Mouse (Mus musculus) gastrocnemius, adult 2 months (tissue): ENCODE results near the gene Slc6a21. TPM values are rescaled to one million over a fixed set of nuclear protein-coding genes. Genes with fewer than 3 reads are reported as not detected.
"Not testable (repeated sequence)": the region's sequence is repeated elsewhere in the genome, so short reads cannot be mapped to it uniquely, and the experiment has no call there.

Source experiments
- DNase-seq: peaks from one replicate; pipeline ENCODE4 v3.0.0; 2022
- H3K27ac ChIP-seq: fragments of 200-600 bp; 2 replicates; pipeline ENCODE4 v1.8.1; 2022; ENCODE audit warnings: mild to moderate bottlenecking
- H3K4me3 ChIP-seq: fragments of 200-600 bp; 2 replicates; pipeline ENCODE4 v1.8.1; 2022; ENCODE audit warnings: mild to moderate bottlenecking, moderate library complexity
- CTCF ChIP-seq: fragments of 200-600 bp; IDR thresholded peaks from 2 replicates; pipeline ENCODE4 v1.8.1; 2022; ENCODE audit warnings: antibody characterized with exemption, mild to moderate bottlenecking, moderate library complexity
- intact Hi-C: fragments of 180-260 bp; cut with DNase I; formaldehyde crosslinking; loops from one replicate; pipeline ENCODE4 v1.15.1; 2025
- total RNA-seq, 2 experiments: library from RNA; stranded (reverse); gene quantifications; 2 replicates each; pipeline ENCODE4 v1.2.3; 2021

Slc6a21 gene
- total RNA-seq, 2 experiments from 2014 or later, result not detected

DNA sequence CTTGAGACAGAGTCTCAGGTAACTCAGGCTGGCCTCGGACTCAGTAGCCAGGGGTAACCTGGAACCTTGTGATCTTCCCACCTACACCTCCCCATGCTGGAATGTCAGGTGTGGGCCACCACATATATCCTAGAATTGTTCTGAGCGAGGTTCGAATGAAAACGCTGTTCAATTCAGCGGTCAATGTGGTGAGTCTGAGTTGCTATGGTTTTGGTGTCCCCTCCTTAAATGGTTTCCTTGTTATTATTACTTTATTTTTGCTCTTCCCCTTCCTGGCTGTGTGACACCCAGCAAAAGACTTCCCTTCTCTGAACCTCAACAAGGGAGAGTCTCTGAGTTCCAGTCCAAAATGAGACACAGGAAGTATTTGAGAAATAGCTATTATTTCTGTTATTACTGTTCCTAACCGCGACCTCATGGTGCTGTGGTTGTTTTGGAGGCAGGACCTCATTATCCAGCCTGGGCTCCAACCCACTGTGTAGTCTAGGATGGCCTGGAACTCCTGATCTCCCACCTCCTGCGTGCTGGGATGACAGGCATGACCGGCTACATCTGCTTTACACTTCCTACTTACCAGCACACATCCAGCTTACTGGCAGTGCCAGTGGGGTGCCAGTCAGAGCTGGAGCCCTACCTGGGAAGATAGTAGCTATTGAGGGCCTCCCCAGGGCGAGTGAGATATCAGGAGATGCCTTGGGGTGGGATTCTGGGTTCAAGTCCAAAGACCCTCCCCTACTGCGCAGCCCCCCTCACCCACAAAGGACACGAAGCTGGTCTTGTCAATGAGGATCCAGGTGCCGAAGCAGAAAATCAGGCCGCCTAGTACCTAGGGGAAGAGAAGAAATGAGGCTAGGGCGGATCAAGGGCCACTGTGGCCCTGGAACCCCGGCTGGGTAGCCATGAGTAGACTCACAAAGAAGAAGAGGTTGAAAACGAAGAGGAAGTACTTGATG is 39.3 kb upstream of the Slc6a21 start:
- peak overlapping the region; percentile 49 for H3K4me3 ChIP-seq
- no peak for TF ChIP-seq CTCF
- DNase-seq, result no peak
- intact Hi-C loops, result no loop called here
- H3K27ac ChIP-seq, result no peak overlapping the region

DNA sequence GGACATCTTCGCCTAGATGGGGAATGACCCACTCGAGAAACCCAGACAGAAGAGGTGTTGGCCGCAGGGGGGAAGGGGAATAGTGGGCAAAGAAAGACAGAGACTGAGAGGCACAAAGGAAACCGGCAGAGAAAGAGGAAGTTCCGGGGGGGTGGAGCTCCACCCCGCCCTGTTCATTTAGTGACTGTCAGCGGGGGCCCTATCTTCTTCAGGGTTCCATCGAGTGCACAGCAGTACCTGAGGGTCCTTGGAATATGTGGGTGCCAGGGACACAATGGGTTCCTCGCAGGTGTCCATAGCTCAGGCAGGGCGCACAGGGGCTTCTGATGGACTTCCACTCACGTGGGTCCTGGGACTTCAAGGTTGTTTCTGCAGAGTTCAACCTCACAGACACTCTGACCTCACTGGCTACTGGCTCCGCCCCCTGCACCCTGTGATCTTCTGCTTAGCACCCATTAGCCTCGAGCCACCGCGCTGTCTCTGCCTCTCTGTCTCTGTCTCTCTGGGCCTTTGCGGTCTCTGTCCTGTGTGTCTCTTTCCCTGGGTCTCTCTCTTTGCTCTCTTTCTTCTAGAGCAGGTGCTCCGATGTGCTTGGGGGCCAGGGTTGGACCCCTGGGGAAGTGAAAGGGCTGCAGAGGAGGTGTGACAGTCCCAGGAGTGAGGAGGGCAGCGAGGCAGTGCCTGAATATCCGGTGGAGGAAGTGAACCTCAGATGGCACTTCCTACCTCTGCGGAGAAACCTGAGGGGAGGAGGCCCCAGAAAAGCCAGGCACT is 38.4 kb upstream of the Slc6a21 start, which contains the start of gene Cd37:
Gene Cd37, minus strand, starts transcription at position 393 of the 774 bp plus-strand sequence.
- no peak for TF ChIP-seq CTCF
- DNase-seq, result no peak
- intact Hi-C loops, result no loop called here
- H3K4me3 ChIP-seq, result peak within 1 kb of the TSS; percentile 49
- H3K27ac ChIP-seq, result no peak within 1 kb of the TSS

DNA sequence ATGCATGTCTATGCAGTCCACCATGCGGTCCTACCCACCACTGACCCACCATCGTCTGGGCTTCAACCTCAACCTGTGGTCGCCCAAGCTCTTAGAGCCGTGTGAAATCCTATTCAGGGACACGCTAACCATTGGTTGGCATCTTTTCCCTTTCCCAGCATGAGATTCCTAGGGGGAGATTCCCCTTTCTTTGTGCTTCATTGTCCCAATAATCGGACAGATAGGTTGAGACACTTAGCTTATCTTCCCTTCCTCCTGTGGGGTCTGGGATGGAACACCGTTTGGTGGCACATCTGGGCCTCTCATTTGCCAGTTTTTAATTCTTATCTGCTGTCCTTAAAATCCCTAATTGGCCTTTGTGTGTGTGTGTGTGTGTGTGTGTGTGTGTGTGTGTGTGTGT is 37.2 kb upstream of the Slc6a21 start:
- intact Hi-C loops, result no loop called here
- Histone ChIP-seq H3K4me3 (no peak overlapping the region), H3K27ac (no peak overlapping the region)
- DNase-seq, result no peak
- TF ChIP-seq CTCF, result no peak

DNA sequence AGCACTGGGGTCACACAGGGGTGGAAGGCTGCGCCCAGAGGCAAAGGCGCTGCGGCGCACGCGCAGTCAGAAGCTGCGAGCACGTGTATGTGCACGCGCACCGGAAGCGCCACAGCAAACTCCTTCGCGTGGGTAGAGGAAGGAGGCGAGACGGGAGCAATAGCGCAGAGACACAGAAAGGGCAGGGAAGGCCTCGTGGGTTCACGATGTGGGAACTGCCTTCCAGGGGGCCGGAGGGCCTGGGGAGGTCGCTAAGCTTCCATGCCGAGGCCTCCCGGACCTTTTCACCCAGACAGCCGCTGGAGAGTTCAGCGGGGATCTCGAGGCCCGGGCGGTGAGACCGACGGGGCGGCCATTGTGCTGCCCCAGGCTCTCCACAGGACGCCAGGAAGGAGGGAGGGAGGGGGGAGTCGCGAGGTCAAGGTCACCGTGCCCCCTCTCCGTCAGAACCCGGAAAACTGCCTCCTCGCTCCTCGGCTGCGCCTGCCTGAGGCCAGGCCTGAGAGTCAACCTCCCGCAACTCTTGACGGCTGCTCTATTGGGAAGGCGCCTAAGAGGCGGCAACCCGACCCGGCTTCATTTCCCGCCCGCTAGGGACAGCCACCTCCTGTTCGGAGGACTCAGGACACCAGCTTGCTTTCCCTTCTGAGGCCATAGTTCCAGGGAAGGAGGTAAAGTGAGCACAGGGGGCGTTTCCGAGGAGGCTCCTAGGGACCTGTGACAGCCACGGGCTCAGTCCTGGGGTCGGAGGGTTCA is 36.5 kb upstream of the Slc6a21 start, which contains the start of gene Slc6a16:
Gene Slc6a16, plus strand, starts transcription at position 453 of the 756 bp plus-strand sequence.
- TF ChIP-seq CTCF, result no peak
- peak; percentile 63 for DNase-seq
- Histone ChIP-seq H3K4me3 (peak within 1 kb of the TSS; percentile 41), H3K27ac (no peak within 1 kb of the TSS)
- intact Hi-C loops, result no loop called here

DNA sequence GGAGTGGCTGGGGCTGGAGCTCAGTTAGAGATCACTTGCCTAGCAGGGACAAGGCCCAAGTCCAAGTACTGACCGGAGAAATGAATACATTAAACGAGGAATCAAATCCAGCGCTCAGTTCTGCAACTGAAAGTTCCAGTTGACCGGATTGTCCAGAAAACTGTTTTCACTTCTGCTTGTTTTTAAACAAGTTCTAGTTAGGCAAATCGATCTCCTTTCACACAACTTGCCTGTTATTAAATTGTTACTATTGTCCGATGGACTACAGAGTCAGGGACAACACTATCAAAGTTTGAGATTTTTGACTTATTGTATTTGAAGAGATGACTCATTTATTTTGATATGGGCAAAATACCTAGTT is 35.9 kb upstream of the Slc6a21 start:
- Histone ChIP-seq H3K4me3 (peak overlapping the region; percentile 41; the same call in 1 of the 2 replicates), H3K27ac (no peak overlapping the region)
- no peak for DNase-seq
- TF ChIP-seq CTCF, result no peak
- intact Hi-C loops, result no loop called here

DNA sequence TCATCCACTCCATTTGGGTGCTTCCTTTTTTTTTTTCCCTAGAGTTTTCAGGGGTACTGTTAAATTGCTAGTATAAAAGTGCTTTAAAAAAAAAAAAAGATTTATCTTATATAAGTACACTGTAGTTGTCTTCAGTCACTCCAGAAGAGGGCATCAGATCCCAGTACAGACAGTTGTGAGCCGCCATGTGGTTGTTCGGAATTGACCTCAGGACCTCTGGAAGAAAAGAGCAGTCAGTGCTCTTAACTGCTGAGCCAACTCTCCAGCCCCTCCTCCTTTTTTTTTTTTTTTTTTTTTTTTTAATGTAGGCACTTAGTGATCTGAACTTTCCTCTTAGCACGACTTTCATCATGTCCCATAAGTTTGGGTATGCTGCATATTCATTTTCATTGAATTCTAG is 29.6 kb upstream of the Slc6a21 start:
- intact Hi-C loops, result no loop called here
- no peak overlapping the region for H3K27ac ChIP-seq
- TF ChIP-seq CTCF, result no peak
- DNase-seq, result no peak
- no peak overlapping the region for H3K4me3 ChIP-seq

DNA sequence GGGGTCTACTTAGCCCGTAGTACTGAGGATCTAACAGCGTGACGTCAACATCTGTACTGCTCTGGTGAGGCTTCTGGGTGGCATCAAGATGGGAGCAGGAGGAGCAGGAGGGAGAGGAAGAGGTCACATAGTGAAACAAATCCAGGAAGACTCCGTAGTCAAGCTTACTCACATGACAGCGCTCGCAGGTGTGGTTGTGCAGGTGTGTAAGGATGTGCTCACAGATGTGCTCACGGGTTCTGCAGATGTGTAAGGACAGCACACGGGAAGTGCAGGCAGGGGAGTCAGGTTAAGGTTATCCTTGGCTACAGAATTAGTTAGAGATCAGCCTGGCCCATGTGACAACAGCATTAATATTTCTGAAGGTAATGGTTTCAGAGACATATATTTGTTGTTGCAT is 23.5 kb upstream of the Slc6a21 start:
- TF ChIP-seq CTCF, result no peak
- Histone ChIP-seq H3K4me3 (no peak overlapping the region), H3K27ac (no peak overlapping the region)
- intact Hi-C loops, result no loop called here
- no peak for DNase-seq

DNA sequence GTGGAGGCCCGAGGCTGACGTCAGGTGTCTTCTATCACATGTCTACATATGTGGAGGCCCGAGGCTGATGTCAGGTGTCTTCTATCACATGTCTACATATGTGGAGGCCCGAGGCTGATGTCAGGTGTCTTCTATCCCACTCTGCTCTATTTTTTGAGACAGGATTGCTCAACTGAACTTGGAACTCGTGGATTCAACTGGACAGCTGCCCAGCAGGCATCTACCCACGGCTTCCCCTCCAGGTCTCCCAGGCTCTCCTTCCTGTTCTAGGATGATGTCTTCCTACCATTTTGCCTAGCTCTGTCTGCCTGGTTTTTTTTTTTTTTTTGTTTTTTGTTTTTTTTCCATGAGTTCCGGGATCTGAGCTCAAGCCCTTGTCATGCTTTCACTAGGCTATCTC is 21.5 kb upstream of the Slc6a21 start:
- peak; percentile 50 for DNase-seq
- intact Hi-C loops, H3K4me3 ChIP-seq, H3K27ac ChIP-seq: not testable (repeated sequence)

DNA sequence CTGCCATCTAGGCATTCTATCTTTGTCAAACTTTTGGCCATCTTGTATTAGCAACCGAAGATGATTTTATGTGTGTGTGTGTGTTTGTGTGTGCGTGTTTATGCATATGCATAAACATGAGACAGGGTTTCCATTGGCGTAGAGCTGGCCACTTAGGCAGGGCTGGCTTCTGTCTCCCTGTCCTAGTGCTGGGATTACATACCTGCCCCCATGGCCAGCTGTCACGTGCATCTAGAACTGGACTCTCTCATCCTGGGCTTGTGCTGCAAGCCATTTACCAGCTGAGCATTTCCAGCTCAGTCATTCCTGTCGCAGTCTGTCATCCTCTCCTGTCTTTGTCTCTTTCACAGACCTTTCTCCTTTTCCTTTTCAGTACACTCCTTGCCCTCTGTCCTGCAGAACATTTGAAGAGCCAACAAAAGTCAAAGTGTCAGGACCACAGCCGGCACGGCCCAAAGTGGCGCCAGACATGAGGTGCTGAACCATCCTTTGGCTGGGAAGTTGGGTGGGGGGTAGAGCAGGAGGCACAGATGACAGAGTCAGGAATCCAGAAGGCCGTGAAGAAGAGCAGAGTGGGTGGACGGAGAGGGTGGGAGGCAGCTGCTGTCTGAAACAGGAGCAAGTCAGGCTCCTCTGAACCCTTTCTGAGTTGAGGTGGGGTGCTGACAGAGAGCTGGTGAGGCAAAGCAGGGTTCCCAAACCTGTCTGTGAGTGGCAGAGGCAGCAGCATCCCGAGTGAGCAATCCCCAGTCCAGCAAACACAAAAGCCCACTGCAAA is 20.1 kb upstream of the Slc6a21 start:
- intact Hi-C loops, result no loop called here
- DNase-seq, result no peak
- Histone ChIP-seq H3K4me3 (no peak overlapping the region), H3K27ac (no peak overlapping the region)
- TF ChIP-seq CTCF, result no peak

DNA sequence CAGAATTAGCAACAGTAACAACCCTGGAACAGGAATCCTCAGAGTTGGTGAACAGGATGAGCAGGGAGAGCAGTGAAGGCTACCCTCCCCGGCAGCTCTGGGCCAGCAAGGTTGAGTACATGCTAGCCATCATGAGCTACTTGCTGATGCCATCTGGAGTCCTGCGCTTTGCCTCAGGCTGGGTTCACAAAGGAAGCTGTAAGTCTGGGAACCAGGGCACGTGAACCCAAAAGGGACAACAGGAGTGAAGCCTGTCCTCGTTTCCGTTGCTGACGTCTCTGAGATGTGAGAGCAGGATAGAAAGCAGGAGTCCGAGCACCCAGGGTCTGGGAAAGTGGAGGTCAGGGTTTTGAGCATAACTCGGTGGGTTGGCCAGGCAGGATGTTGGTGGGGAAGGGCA is 18.0 kb upstream of the Slc6a21 start:
- no peak for DNase-seq

DNA sequence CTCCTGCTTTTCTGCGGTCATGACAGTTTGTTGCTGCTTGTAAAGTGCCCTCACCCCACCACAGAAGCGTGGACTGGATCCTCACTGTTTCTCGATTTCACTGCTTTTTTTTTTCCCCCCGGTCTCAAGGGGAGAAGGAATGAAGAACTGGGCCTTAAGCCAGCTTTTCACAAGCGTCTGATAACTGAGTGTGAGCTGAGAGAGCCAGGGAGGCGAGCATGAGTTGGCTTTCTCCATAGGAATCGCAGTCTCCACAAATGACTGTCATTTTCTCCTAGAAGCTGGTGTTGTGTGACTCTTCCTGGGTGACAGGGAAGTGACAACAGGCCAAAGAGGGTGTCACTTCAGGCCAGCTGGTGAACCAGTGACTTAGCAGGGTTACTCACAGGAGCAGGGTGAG is 15.0 kb upstream of the Slc6a21 start:
- H3K27ac ChIP-seq, result no peak overlapping the region

More for the DNA sequence above, 18.0 kb upstream of the Slc6a21 start:
- Histone ChIP-seq H3K27ac (no peak overlapping the region), H3K4me3 (no peak overlapping the region)
- TF ChIP-seq CTCF, result no peak
- intact Hi-C loops, result no loop called here

More for the DNA sequence above, 15.0 kb upstream of the Slc6a21 start:
- TF ChIP-seq CTCF, result no peak
- intact Hi-C loops, result no loop called here
- DNase-seq, result no peak
- H3K4me3 ChIP-seq, result no peak overlapping the region
